Mouse (Mus musculus): ENCODE data around the gene Lrrc19. TPM values are rescaled to one million over a fixed set of nuclear protein-coding genes. Genes with fewer than 3 reads are reported as not detected.

Lrrc19 gene
- total RNA-seq, 2 experiments from 2014 or later: not detected

DNA sequence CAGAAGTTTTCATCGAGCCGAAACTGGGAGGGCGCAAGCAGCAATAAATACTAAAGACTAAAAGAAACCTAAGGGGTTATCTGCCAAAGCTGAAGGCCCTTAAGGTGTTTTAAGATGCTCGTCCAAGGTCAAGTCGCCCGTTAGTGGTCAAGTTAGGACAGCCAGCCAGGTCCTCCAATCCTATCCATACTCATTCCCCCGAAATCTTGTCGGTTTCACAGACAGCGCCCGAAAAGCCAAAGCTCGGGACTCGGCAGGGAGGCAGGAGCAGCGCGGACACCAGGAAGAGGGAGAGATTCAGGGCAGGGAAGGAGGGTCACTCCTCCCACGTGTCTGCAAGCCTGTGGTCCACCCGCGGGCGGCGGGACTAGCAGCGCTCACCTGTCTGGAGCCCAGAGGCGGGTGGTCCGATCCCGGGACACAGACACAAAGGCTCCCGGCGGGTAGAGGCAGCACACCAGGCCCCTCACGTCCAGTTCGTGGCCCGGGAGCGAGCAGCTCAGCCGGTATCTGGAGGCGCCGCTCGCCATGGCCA is 47.4 kb downstream of the Lrrc19 start:
- intact Hi-C loops (cut with DNase I): loop anchor here (1.0 to 5.0 kb wide), 2 partner anchors 12 to 45 kb away; partner anchors contain the start of genes Caap1, Gm10306 and Ift74
- peak in 1 of 2 experiments; percentile 7 for DNase-seq (ENCODE audit: low spot score in 2 of 2)

DNA sequence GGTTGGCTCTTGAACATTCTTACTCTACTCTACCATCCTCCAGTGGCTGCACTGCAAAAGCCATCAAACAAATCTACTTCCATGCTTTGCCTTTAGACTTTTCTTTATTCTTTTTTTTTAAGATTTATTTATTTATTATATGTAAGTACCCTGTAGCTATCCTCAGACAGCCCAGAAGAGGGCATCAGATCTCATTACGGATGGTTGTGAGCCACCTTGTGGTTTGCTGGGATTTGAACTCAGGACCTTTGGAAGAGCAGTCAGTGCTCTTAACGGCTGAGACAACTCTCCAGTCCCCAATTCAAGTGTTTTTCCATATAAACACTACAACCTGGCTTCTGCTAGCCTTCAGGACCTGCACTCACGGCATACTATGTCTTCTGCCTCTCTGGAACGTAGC is 48.5 kb downstream of the Lrrc19 start:
- DNase-seq (ENCODE audit: low spot score in 2 of 2): peak in 1 of 2 experiments; percentile 11
- intact Hi-C loops (cut with DNase I): loop anchor here (5.0 kb wide), 1 partner anchor 44 kb away; the partner anchor contains the start of genes Caap1 and Gm10306

DNA sequence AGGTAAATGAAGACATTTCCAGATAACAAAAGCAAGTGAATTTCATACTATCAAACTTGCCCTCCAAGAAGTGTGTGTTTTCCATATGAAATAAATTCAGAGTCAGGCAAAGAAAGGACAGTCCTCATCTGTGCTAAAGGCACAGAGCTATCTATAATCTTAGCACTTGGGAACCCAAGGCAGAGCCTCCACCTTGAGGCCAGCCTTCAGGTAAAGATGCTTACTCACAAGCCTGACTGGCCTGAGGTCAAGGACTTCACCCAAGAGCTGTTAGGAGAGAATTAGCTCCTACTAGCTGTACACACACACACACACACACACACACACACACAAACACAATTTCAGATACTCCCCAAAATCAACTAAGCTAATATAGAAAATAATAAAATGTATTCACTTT is 57.2 kb downstream of the Lrrc19 start:
- intact Hi-C loops (cut with DNase I): no loop called here

DNA sequence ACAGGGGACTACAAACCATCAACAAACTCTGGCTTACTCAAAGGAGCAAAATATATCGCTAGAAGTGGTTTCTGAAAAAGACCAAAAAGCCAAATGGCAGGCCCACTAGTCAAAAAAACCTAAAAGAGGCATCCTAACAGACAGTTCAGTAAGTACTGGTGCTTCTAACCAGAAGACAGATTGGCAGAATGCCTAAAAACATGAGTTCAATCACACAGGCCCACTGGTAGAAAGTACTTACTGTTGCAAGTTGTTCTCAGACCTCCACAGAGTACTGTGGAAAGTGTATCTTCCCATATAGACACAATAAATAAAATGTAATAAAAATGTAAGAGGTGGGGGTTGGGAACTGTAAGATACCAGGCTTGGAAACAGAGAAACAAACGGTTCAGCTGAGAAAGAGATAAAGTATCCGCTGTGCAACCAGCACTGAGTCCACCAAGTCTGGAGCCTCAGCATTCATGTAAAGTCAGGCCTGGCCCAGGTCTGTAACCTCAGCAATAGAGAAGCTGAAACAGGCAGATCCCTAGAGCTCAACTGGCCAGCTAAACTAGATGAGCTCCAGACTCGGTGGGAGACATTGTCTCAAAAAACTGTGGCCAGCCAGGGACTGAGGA is 58.1 kb downstream of the Lrrc19 start:
- intact Hi-C loops (cut with DNase I): no loop called here
- no peak for DNase-seq (ENCODE audit: low spot score in 2 of 2)

More for the DNA sequence above, 57.2 kb downstream of the Lrrc19 start:
- no peak for DNase-seq (ENCODE audit: low spot score in 2 of 2)

Small RNA genes lying within 50 kb of the gene (microRNA-seq; reads per million reads assigned to microRNA genes)
- gene Mir872: 934 to 1,128 reads per million in 2 experiments

Other genes with a start within 250 kb of the Lrrc19 start
- not detected for gene Gm10306, start 93.6 kb downstream of the Lrrc19 start, total RNA-seq (2021)
- gene Caap1, start 93.3 kb downstream of the Lrrc19 start, total RNA-seq (2021): 10 to 100 TPM; 11.3 to 12.1 TPM
- gene Plaa, start 46.9 kb downstream of the Lrrc19 start, total RNA-seq (2021): 10 to 100 TPM; 43.5 to 45.0 TPM
- 10 to 100 TPM; 22.4 to 26.6 TPM for gene Ift74, start 35.7 kb downstream of the Lrrc19 start, total RNA-seq (2021)
- 10 to 100 TPM in 1 of 2 experiments, 1 to 10 TPM in 1; 9.3 to 10.8 TPM for gene Tek, start 89.1 kb upstream of the Lrrc19 start, total RNA-seq (2021)